Mouse (Mus musculus): Measurements from ENCODE around the gene Dpm3. TPM values are rescaled to one million over a fixed set of nuclear protein-coding genes. Genes with fewer than 3 reads are reported as not detected.

Dpm3 gene
- total RNA-seq, 1 experiment from 2014 or later, result 25.7 TPM

DNA sequence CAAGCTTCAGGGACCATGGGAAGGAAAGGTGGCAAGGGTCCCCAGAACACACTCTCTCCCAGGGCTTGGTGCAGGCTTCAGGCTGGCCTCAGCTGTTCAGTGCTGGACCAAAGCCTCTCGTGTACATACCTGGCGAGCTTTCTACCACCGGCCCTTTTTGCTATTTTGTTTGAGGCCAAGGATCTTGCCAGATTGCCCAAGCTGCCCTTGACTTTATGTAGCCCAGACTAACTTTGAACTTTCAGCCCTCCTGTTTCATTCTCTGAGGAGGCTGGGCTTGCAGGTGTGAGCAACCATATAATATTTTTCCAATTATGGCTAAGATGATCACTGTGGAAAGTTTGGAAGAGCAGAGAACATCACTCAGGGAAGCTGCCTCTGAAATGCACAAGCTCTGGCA, 25.1 kb downstream of the Dpm3 start:
- no peak for ATAC-seq (ENCODE audit: extremely low read depth, insufficient number of reproducible peaks, low FRiP score, poor library complexity, severe bottlenecking)

DNA sequence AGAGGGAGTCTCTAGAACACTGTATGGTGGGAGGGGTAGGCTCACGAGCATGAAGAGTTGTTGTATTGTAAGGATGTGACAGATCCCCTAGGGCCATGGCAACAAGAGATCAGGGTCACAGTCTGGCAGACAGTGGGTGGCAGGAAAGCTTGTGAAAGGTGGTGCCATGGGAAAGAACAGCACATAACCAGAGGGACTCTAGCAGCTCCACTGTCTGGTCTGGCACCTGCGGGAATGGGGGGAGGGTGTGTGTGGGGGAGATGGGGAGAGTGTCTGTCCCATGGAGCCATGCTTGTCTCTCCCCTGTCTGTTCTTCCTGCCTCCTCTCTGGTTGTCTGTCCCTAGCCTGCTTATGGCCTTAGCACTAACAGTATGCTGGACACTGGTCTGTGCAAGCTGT, 26.4 kb downstream of the Dpm3 start:
- ATAC-seq (ENCODE audit: extremely low read depth, insufficient number of reproducible peaks, low FRiP score, poor library complexity, severe bottlenecking), result no peak

DNA sequence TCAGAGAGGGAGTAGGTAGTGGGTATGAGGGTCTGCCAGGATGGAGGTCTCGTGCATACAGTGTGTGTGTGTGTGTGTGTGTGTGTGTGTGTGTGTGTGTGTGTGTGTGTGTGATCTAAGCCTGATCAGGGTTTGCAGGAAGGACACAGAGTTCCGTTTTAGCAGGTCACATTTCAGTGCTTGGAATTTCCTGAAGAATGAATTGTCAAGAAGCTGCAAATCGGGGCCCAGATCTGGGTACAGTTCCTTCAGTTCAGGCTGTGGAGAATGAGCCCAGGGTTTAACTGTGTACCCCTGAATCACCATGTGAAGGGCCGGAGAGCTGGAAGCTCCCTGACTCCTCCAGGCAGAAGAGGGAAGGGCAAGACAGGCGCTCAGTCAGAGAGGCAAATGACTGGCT, 28.1 kb downstream of the Dpm3 start:
- no peak for ATAC-seq (ENCODE audit: extremely low read depth, insufficient number of reproducible peaks, low FRiP score, poor library complexity, severe bottlenecking)

DNA sequence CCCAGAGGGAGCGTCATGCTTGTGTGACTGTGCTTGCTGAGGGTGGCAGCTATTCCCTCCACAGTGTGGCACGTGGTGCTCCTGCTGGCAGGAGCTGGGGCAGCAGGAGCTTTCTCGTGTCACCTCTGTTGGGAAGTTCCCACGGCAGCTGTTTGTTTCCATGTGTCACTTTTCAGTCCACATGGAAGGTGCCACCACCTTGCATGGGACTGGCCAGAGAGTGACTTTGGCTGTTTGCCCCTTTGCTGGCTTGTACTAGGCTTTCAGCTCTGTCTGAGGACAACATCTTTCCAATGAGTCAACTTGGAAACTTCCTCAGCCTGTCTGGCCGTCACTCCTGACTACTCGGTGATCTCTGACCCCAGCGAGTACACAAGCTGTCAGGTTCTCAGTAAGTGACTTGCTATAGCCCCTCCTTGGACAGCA, 29.4 kb downstream of the Dpm3 start:
- no peak for ATAC-seq (ENCODE audit: extremely low read depth, insufficient number of reproducible peaks, low FRiP score, poor library complexity, severe bottlenecking)

DNA sequence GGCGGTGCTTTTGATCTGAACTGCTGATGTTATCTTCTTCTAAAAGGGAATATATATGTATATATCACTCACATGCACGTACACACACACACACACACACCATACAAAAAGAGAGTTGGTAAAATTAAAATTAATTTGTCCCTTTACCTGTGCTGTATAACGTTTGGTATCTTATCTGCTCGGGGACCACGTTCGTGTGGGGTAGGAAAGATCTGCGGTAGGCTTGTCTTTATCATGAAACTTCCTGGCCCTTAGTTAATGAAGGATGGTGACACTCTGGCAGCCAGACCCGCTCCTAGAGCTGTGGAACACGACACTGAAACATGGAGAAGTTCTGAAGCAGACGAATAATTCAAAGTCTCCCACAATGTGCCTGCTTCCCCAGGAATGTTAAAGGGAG, 32.7 kb downstream of the Dpm3 start:
- no peak for ATAC-seq (ENCODE audit: extremely low read depth, insufficient number of reproducible peaks, low FRiP score, poor library complexity, severe bottlenecking)

DNA sequence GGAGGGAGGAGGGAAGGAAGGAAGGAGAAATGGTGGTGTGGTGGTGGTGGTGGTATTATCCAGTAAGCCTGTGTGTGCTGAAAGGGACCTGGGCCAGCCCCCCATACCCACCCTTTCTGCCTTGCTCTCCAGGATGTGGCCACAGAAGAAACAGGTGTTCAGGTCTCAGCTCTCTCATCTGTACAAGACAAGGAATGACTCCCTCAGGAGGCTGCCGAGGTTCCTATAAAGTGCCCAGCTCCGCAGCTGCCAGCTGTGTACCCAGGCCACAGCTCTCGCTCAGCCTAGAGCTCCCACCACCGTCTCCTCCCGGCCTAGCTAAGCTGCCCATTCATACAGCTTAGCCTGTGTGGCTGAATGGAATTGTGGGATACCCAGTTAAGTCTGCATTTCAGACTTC, 33.1 kb downstream of the Dpm3 start:
- no peak for ATAC-seq (ENCODE audit: extremely low read depth, insufficient number of reproducible peaks, low FRiP score, poor library complexity, severe bottlenecking)

DNA sequence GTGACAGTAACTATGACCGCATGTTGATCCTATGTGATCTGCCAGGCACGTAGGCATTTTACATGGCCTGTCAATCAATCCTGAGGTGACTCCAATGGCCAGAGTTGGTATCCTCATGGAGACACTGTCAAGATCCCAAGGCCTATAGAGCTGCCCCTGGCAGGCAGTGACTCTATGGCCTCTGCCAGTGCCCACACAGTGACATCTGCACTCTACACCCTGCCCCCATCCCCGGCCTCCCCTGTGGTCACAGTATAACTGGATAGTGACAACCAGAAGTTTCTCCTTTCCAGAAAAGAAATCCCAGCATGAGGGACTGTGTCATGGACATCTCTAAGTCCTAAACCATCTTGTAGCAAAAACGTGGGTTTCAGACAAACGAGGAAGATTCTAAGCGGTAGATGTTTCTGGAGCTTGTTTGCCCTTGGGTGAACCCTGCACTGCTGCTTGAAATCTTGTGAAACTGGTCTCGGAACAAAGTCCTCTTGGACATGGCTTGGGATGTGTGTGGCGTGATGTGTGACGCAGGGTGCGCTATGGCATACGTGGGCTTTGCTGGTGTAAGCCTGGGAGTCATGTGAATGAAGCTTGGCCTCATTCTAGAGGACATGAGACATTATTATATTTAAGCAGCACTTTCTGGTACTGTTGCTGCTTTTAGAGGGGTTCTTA, 34.2 kb downstream of the Dpm3 start:
- no peak for ATAC-seq (ENCODE audit: extremely low read depth, insufficient number of reproducible peaks, low FRiP score, poor library complexity, severe bottlenecking)

DNA sequence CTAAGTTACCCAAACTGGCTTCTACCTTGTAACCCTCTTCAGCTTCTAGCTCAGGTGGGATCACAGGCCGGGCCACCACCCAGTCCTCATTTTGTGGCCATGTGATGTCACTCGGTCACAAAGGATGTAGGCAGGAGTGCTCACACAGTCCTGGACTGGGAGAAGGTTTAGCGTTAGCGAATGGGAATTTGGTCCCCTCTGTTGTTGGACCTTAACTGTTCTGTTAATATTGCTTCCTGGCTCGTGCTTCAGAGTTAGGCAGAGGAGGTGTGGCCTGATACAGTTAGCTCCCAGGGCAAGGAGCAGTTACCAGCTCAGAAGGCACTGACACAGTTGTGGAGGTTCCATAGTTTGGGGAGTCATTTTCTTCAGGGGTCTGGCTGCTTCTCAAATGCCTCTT, 35.0 kb downstream of the Dpm3 start:
- no peak for ATAC-seq (ENCODE audit: extremely low read depth, insufficient number of reproducible peaks, low FRiP score, poor library complexity, severe bottlenecking)

DNA sequence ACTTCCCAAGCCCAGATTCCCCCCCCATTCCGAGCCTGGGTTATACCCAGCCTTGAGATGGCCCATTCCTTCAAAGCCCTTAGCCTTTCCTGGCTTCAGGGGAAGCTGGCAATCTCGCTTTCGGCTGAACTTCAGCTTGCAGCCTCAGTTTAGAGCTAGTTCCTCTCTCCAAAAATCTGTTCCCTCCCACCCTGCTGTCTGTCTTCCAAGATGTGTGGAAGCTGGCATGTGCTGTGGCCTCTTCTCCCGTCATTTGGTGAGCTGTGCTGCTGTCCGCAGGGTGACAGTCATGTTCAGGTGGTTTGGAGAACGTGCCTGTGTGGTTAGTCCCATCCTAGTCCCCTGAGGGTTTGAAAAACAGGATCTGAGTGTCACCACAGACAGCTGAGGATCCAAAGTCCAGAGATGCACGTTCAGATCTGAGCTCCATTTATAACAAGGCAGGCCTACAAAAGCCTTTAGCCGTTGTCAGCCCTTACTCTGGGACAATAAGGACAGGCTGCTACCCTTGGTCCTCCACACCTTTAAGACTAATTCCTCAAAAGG, 36.6 kb downstream of the Dpm3 start:
- no peak for ATAC-seq (ENCODE audit: extremely low read depth, insufficient number of reproducible peaks, low FRiP score, poor library complexity, severe bottlenecking)

DNA sequence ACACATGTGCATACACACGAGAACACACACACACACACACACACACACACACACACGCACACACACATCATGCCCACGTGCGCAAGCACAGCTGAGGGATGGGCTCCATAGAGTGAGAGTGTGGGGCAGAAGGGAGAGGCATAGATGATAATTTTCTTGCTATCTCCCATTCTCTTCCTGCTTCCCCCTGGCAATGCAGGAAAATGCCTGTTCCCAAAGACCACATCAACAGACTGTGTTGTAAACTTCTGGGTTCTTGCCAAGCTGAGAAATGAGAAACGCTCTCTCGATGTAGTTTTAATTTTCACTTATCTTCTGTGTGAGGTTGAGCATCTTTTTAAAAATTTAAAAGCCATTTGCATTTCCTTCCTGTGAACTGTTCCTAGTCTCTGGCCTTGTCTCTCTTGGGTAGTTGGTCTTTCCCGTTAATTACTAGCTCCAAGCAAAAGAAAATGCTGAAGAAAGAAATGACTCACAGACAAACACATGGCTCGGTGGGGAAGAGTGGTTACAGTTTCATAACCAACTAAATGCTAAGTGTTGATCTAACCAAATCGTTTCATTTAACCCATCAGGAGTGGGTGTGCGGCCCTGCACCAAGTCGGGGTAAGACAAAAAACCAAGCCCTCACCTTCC, 37.7 kb downstream of the Dpm3 start:
- ATAC-seq (ENCODE audit: extremely low read depth, insufficient number of reproducible peaks, low FRiP score, poor library complexity, severe bottlenecking), result no peak

DNA sequence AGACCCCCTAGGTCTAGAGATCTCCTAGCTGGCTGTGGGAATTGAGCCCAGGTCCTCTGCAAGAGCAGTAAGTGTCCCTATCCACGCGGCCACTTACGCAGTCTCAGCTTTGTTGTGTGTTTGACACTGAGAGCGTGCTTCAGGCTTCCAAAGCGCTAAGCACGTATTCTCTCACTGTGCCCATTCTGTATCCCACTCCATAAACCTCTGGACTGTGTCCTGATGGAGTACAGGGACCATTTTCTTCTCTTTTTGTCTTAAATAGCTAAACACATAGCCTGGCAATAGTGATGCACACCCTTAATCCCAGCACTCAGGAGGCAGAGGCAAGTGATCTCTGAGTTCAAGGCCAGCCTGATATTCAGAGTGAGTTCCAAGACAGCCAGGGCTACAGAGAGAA, 39.8 kb downstream of the Dpm3 start:
- no peak for ATAC-seq (ENCODE audit: extremely low read depth, insufficient number of reproducible peaks, low FRiP score, poor library complexity, severe bottlenecking)

DNA sequence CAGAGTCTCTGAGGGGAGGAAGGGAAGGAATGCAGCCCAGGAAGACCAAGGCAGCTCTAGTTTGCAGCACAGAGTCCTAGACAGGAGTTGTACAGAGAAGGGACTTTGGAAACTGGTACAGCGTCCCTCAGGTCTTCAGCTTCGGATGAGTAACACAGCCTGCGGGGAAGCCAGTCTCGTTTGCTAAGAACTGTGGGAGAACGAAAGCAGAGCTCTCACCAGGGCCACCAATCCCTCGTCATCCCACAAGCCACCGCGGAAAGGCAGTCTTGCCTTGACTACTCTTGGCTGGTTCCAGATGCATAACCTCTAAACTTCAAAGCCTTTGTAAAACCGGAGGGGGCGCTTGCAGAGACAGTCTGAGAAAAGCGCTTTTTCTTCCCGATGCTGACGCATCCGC, 40.3 kb downstream of the Dpm3 start:
- ATAC-seq (ENCODE audit: extremely low read depth, insufficient number of reproducible peaks, low FRiP score, poor library complexity, severe bottlenecking), result peak; percentile 27; the same call in 1 of the 2 replicates

DNA sequence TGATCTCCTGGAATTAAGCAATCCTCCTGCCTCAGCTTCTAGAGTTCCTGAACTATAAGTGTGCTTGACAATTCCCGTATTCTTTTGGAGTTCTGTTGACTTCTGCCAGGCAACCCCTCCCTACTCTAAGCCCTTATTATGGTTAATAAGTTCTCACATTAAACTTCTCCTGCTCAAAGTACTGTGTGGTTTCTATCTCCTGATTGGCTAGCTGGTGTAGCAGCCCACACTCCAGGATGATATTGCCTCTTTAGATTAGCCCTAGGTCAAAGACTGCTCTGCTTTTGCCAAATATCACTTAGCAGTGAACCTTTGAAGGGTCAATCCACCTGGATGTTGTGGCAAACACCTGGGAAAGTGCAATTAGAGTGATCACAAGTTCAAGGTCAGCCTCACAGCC, 40.9 kb downstream of the Dpm3 start:
- ATAC-seq (ENCODE audit: extremely low read depth, insufficient number of reproducible peaks, low FRiP score, poor library complexity, severe bottlenecking), result no peak

DNA sequence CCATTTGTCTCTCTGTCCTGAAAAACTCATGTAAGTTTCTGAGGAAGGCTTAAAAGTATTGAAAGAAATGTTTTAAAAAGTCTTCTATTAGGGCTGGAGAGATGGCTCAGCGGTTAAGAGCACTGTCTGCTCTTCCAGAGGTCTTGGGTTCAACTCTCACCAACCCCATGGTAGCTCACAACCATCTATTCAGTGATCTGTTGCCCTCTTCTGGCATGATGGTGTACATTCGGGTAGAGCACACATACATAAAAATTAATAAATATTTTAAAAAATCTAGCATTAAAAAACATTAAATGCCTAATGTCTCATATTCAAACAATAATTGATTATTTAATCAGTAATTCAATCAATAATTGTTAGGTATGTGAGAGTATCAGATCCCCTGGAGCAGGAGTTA, 41.4 kb downstream of the Dpm3 start:
- no peak for ATAC-seq (ENCODE audit: extremely low read depth, insufficient number of reproducible peaks, low FRiP score, poor library complexity, severe bottlenecking)

DNA sequence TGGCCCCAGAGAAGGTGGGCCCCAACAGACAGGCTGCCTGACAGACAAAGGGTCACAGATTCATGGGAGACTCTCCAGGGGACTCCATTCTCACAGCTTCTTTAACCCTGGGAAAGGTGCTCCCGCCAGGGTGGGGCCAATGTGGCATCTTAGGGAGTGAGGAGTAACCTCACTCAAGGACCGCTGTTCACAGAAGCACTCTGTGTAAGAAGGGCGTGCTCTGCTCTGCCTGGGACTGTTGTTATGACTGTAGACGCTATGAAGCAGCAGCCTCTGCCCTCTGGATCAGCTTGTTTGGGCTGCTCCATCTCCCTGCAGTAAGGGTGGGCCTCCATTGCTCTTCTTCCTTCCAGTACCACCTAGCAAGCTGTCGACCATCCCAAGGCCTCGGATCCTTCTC, 45.3 kb downstream of the Dpm3 start:
- no peak for ATAC-seq (ENCODE audit: extremely low read depth, insufficient number of reproducible peaks, low FRiP score, poor library complexity, severe bottlenecking)

DNA sequence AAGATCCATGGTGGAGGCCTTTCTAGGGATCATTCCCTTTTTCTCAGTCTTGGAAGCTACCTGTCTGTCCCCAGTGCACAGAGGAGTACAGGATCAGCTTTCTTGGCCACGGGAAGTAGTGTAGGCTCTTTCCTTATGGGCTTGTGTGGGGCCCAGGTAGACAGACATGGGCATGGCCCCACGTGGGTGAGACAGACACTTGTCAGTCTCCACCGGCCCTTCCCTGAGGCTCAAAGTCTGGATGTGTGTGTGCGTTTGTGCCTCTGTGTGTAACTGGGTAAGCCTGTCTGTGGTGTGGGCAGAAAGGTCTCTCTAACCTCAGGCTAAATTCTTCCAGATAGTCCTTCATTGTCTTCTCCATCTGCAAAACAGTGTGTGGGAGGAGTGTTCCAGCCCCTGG, 45.9 kb downstream of the Dpm3 start:
- no peak for ATAC-seq (ENCODE audit: extremely low read depth, insufficient number of reproducible peaks, low FRiP score, poor library complexity, severe bottlenecking)

DNA sequence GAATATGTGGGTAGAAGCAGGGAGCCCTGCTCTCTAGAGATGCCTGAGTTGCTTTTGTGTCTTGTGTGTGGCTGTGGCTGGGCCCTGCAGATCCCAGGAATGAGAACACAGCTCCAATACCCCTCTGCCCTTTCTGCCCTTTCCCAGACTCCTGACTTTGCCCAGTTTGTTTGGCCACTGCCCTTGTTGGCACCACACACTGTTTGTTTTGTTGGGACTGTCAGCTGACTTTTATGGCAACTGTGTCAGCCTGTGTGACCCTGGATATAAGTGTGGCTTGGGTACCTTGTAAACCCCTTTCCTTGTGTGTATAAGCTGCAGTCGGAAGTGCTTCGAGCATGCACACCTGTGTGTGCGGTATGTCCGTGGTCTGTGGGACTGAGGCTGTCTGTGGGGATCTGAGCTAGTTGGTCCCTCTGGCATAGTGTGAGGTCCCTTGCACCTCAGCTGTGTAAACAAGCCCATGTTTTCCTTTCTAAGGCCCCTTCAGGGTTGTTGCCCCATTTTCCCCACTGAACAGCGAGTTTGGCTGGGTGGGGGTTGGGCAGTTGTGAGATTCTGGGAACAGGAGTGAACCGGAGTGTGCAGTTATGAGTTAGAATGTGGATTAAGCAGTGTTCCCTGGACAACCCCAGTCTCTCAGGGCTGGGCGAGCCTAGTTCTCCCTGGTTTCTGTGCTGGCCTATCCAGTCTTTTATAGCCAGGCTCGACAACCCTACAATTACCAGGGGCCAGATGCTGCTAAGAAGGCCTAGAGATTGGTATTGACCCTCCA, 46.6 kb downstream of the Dpm3 start:
- no peak for ATAC-seq (ENCODE audit: extremely low read depth, insufficient number of reproducible peaks, low FRiP score, poor library complexity, severe bottlenecking)

DNA sequence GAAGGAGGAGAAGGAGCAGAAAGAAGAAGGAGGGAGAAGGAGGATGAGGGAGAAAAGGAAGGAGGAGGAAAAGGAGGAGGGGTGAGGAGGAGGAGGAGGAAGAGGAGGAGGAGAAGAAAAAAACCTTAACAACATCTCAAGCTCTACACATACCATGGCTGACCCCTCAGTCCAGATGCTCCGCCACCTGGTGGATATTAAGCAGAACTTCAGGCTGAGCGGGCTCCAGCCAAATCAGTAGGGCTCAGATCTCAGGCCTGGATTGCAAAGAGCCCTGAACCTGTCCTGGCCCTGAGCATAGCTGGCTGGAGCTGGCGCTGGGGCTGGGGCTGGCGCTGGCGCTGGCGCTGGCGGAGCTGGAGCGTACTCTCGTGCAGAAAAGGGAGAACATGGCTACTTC, 48.9 kb downstream of the Dpm3 start:
- peak; percentile 82 for ATAC-seq (ENCODE audit: extremely low read depth, insufficient number of reproducible peaks, low FRiP score, poor library complexity, severe bottlenecking)

DNA sequence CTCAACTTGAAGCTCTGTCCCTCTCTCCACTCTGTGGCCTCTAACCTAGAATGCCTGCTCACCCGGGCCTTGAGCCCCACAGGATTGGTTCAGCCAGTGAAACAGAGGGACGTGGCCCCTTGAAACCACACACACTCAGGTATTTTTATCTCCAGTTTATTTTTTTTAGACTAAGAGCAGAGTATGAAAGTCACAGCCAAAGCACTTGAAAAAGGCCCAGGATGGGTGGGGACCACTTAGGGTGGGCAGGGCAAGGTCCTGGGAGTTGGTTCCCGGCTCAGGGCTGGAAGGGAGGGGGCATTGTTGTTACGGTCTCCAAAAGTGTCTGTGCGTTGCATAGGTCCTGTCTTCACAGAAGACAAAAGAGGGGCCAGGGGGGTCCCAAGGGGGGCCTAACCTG, 55.2 kb downstream of the Dpm3 start:
- no peak for ATAC-seq (ENCODE audit: extremely low read depth, insufficient number of reproducible peaks, low FRiP score, poor library complexity, severe bottlenecking)

DNA sequence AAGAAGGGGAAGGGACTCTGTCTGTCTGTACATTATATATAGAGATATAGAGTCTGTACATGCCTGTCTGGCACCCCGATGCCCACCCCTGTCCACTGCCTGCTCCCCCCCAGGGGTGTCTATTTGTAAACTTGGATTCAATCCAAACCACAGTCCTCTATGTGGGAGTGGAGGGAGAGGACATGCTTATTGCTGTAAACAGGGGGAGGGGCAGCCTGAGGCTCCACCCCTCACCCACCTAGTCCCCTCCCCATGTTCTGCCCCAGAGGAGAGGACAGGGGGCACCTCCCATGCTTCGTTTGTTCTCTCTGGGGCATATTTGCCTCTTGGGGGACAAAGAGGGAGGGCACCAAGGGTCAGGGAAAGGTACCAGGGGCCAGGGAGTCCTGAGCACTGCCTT, 55.6 kb downstream of the Dpm3 start:
- ATAC-seq (ENCODE audit: extremely low read depth, insufficient number of reproducible peaks, low FRiP score, poor library complexity, severe bottlenecking), result no peak
